Mouse (Mus musculus): ENCODE results near the gene Carm1. TPM values are rescaled to one million over a fixed set of nuclear protein-coding genes. Genes with fewer than 3 reads are reported as not detected.
"Not testable (repeated sequence)": the region's sequence is repeated elsewhere in the genome, so short reads cannot be mapped to it uniquely, and the experiment has no call there.

Gene Carm1
- polyA plus RNA-seq, 1 experiment from 2014 or later: 42.0 TPM

GRCm38 (mm10) chr9:21592703-21593121 lies 46.0 kb downstream of the Carm1 start, which contains the start of the genes Timm29 and Yipf2:
Gene Timm29 (plus strand): TSS chr9:21592722.
Gene Yipf2 (minus strand): TSS chr9:21592828.
- under 1% methylated on average over 30 of the region's 30 CpGs for WGBS
- ATAC-seq (ENCODE audit: low FRiP score, low TSS enrichment) (peak; percentile 93), DNase-seq (peak; percentile 99)
- Histone ChIP-seq H3K9ac (replicated peaks; ENCODE audit: low read length) (peak within 1 kb of the TSS; percentile 90), H3K27me3 (ENCODE audit: control insufficient read depth, insufficient read depth, low read length) (no peaks in the 10 kb centered on the region), H3K4me1 (ENCODE audit: control insufficient read depth, insufficient read depth, low read length) (peaks cover 26% of the 10 kb centered on the region), H3K36me3 (ENCODE audit: control insufficient read depth, insufficient read depth, low read length) (peaks cover 46% of the 10 kb centered on the region), H3K4me3 (replicated peaks; ENCODE audit: low read depth, low read length) (peak within 1 kb of the TSS; percentile 93), H3K4me2 (ENCODE audit: low read length) (peak within 1 kb of the TSS; percentile 96), H3K9me3 (ENCODE audit: control insufficient read depth, low read length) (no peaks in the 10 kb centered on the region), H3K27ac (replicated peaks; ENCODE audit: low read depth, low read length) (peak within 1 kb of the TSS; percentile 88)

GRCm38 (mm10) chr9:21593122-21593721 lies 46.5 kb downstream of the Carm1 start:
- H3K27me3 ChIP-seq (ENCODE audit: control insufficient read depth, insufficient read depth, low read length): no peaks in the 10 kb centered on the region
- 2% methylated on average over 68 of the region's 69 CpGs for WGBS
- peaks cover 41% of the 10 kb centered on the region for H3K36me3 ChIP-seq (ENCODE audit: control insufficient read depth, insufficient read depth, low read length)
- H3K4me1 ChIP-seq (ENCODE audit: control insufficient read depth, insufficient read depth, low read length): peaks cover 26% of the 10 kb centered on the region
- no peaks in the 10 kb centered on the region for H3K9me3 ChIP-seq (ENCODE audit: control insufficient read depth, low read length)
- ATAC-seq (ENCODE audit: low FRiP score, low TSS enrichment) (peak; percentile 62; the same call in 1 of the 2 replicates), DNase-seq (no peak)
- H3K9ac ChIP-seq (replicated peaks; ENCODE audit: low read length): peak overlapping the region; percentile 90
- H3K4me2 ChIP-seq (ENCODE audit: low read length): peak overlapping the region; percentile 96
- peak overlapping the region; percentile 93 for H3K4me3 ChIP-seq (replicated peaks; ENCODE audit: low read depth, low read length)
- peak overlapping the region; percentile 88 for H3K27ac ChIP-seq (replicated peaks; ENCODE audit: low read depth, low read length)

GRCm38 (mm10) chr9:21594350-21594749 lies 47.7 kb downstream of the Carm1 start:
- not testable (repeated sequence) for H3K27ac ChIP-seq (replicated peaks; ENCODE audit: low read depth, low read length); ATAC-seq (ENCODE audit: low FRiP score, low TSS enrichment); H3K9ac ChIP-seq (replicated peaks; ENCODE audit: low read length); DNase-seq; H3K27me3 ChIP-seq (ENCODE audit: control insufficient read depth, insufficient read depth, low read length); H3K9me3 ChIP-seq (ENCODE audit: control insufficient read depth, low read length)
- H3K4me1 ChIP-seq (ENCODE audit: control insufficient read depth, insufficient read depth, low read length): peaks cover 26% of the 10 kb centered on the region
- peak overlapping the region; percentile 96 for H3K4me2 ChIP-seq (ENCODE audit: low read length)
- 92% methylated on average over 8 of the region's 8 CpGs for WGBS
- H3K4me3 ChIP-seq (replicated peaks; ENCODE audit: low read depth, low read length): peak overlapping the region; percentile 93
- H3K36me3 ChIP-seq (ENCODE audit: control insufficient read depth, insufficient read depth, low read length): peaks cover 29% of the 10 kb centered on the region

- Histone ChIP-seq H3K9ac (replicated peaks; ENCODE audit: low read length) (no peak overlapping the region), H3K4me3 (replicated peaks; ENCODE audit: low read depth, low read length) (no peak overlapping the region), H3K36me3 (ENCODE audit: control insufficient read depth, insufficient read depth, low read length) (peaks cover 24% of the 10 kb centered on the region), H3K9me3 (ENCODE audit: control insufficient read depth, low read length) (no peaks in the 10 kb centered on the region), H3K27ac (replicated peaks; ENCODE audit: low read depth, low read length) (no peak overlapping the region), H3K4me2 (ENCODE audit: low read length) (no peak overlapping the region), H3K4me1 (ENCODE audit: control insufficient read depth, insufficient read depth, low read length) (peaks cover 26% of the 10 kb centered on the region), H3K27me3 (ENCODE audit: control insufficient read depth, insufficient read depth, low read length) (no peaks in the 10 kb centered on the region)
- ATAC-seq (ENCODE audit: low FRiP score, low TSS enrichment) (no peak), DNase-seq (no peak)
- WGBS: 95% methylated on average over 2 of the region's 2 CpGs
Observed at GRCm38 (mm10) chr9:21594838-21595237, 48.1 kb downstream of the Carm1 start.

GRCm38 (mm10) chr9:21598198-21598597 lies 51.5 kb downstream of the Carm1 start:
- peaks cover 14% of the 10 kb centered on the region for H3K36me3 ChIP-seq (ENCODE audit: control insufficient read depth, insufficient read depth, low read length)
- DNase-seq (peak; percentile 48), ATAC-seq (ENCODE audit: low FRiP score, low TSS enrichment) (no peak)
- no peaks in the 10 kb centered on the region for H3K9me3 ChIP-seq (ENCODE audit: control insufficient read depth, low read length)
- H3K4me3 ChIP-seq (replicated peaks; ENCODE audit: low read depth, low read length): no peak overlapping the region
- peaks cover 14% of the 10 kb centered on the region for H3K4me1 ChIP-seq (ENCODE audit: control insufficient read depth, insufficient read depth, low read length)
- H3K27ac ChIP-seq (replicated peaks; ENCODE audit: low read depth, low read length): no peak overlapping the region
- no peak overlapping the region for H3K9ac ChIP-seq (replicated peaks; ENCODE audit: low read length)
- H3K4me2 ChIP-seq (ENCODE audit: low read length): no peak overlapping the region
- no peaks in the 10 kb centered on the region for H3K27me3 ChIP-seq (ENCODE audit: control insufficient read depth, insufficient read depth, low read length)
- WGBS: 56% methylated on average over 2 of the region's 2 CpGs

GRCm38 (mm10) chr9:21600186-21600585 lies 53.5 kb downstream of the Carm1 start:
- no peak for DNase-seq
- Histone ChIP-seq H3K4me1 (ENCODE audit: control insufficient read depth, insufficient read depth, low read length) (no peaks in the 10 kb centered on the region), H3K9ac (replicated peaks; ENCODE audit: low read length) (no peak overlapping the region), H3K27ac (replicated peaks; ENCODE audit: low read depth, low read length) (no peak overlapping the region), H3K4me2 (ENCODE audit: low read length) (no peak overlapping the region), H3K4me3 (replicated peaks; ENCODE audit: low read depth, low read length) (no peak overlapping the region), H3K9me3 (ENCODE audit: control insufficient read depth, low read length) (no peaks in the 10 kb centered on the region), H3K36me3 (ENCODE audit: control insufficient read depth, insufficient read depth, low read length) (peaks cover 14% of the 10 kb centered on the region), H3K27me3 (ENCODE audit: control insufficient read depth, insufficient read depth, low read length) (no peaks in the 10 kb centered on the region)
- ATAC-seq (ENCODE audit: low FRiP score, low TSS enrichment): no peak
- WGBS: 74% methylated on average over 3 of the region's 3 CpGs

GRCm38 (mm10) chr9:21601073-21601472 lies 54.4 kb downstream of the Carm1 start:
- 80% methylated on average over 2 of the region's 2 CpGs for WGBS
- no peak overlapping the region for H3K27ac ChIP-seq (replicated peaks; ENCODE audit: low read depth, low read length)
- no peak overlapping the region for H3K4me3 ChIP-seq (replicated peaks; ENCODE audit: low read depth, low read length)
- no peak overlapping the region for H3K9ac ChIP-seq (replicated peaks; ENCODE audit: low read length)
- H3K27me3 ChIP-seq (ENCODE audit: control insufficient read depth, insufficient read depth, low read length): no peaks in the 10 kb centered on the region
- peaks cover 6% of the 10 kb centered on the region for H3K36me3 ChIP-seq (ENCODE audit: control insufficient read depth, insufficient read depth, low read length)
- no peaks in the 10 kb centered on the region for H3K9me3 ChIP-seq (ENCODE audit: control insufficient read depth, low read length)
- DNase-seq (no peak), ATAC-seq (ENCODE audit: low FRiP score, low TSS enrichment) (no peak)
- H3K4me2 ChIP-seq (ENCODE audit: low read length): no peak overlapping the region
- H3K4me1 ChIP-seq (ENCODE audit: control insufficient read depth, insufficient read depth, low read length): no peaks in the 10 kb centered on the region

- 49% methylated on average over 10 of the region's 10 CpGs for WGBS
- Histone ChIP-seq H3K9ac (replicated peaks; ENCODE audit: low read length) (no peak overlapping the region), H3K27ac (replicated peaks; ENCODE audit: low read depth, low read length) (no peak overlapping the region), H3K36me3 (ENCODE audit: control insufficient read depth, insufficient read depth, low read length) (0 out of 2 replicates have a peak, but pooled peaks cover 3% of the 10 kb centered on the region), H3K4me2 (ENCODE audit: low read length) (no peak overlapping the region), H3K9me3 (ENCODE audit: control insufficient read depth, low read length) (no peaks in the 10 kb centered on the region), H3K4me1 (ENCODE audit: control insufficient read depth, insufficient read depth, low read length) (no peaks in the 10 kb centered on the region), H3K27me3 (ENCODE audit: control insufficient read depth, insufficient read depth, low read length) (no peaks in the 10 kb centered on the region), H3K4me3 (replicated peaks; ENCODE audit: low read depth, low read length) (no peak overlapping the region)
- ATAC-seq (ENCODE audit: low FRiP score, low TSS enrichment): peak; percentile 58; the same call in 1 of the 2 replicates
- DNase-seq: peak; percentile 91
Observed at GRCm38 (mm10) chr9:21601722-21602399, 55.2 kb downstream of the Carm1 start.

GRCm38 (mm10) chr9:21604119-21604518 lies 57.4 kb downstream of the Carm1 start:
- Histone ChIP-seq H3K4me2 (ENCODE audit: low read length) (no peak overlapping the region), H3K27ac (replicated peaks; ENCODE audit: low read depth, low read length) (no peak overlapping the region), H3K9me3 (ENCODE audit: control insufficient read depth, low read length) (no peaks in the 10 kb centered on the region), H3K4me3 (replicated peaks; ENCODE audit: low read depth, low read length) (no peak overlapping the region), H3K4me1 (ENCODE audit: control insufficient read depth, insufficient read depth, low read length) (no peaks in the 10 kb centered on the region), H3K36me3 (ENCODE audit: control insufficient read depth, insufficient read depth, low read length) (no peaks in the 10 kb centered on the region), H3K9ac (replicated peaks; ENCODE audit: low read length) (no peak overlapping the region), H3K27me3 (ENCODE audit: control insufficient read depth, insufficient read depth, low read length) (no peaks in the 10 kb centered on the region)
- DNase-seq: no peak
- 70% methylated on average over 5 of the region's 5 CpGs for WGBS
- no peak for ATAC-seq (ENCODE audit: low FRiP score, low TSS enrichment)

All from midbrain, embryonic 14.5 days (tissue).